Mouse (Mus musculus) gastrocnemius, postnatal 4 days (tissue): ENCODE data around the gene Clasp1. TPM values are rescaled to one million over a fixed set of nuclear protein-coding genes. Genes with fewer than 3 reads are reported as not detected.

Experiments
- DNase-seq, 2 experiments: peaks; one replicate each; pipeline ENCODE4 v3.0.0; 2021 to 2022; ENCODE audit warnings: low spot score in 2 of 2, mixed read lengths in 2 of 2
- long read RNA-seq, 2 experiments: library from polyadenylated mRNA; stranded (forward); transcript quantifications; one replicate each; pipeline ENCODE4 v2.0.0; 2021
- total RNA-seq, 2 experiments: library from RNA; stranded (reverse); gene quantifications; 2 replicates each; pipeline ENCODE4 v1.2.3; 2021

The Clasp1 gene
- 100 to 1,000 TPM; 116 to 132 TPM for total RNA-seq
- long read RNA-seq, experiment 1, full-length matches to known transcripts: 9 of 28 reads
- long read RNA-seq, experiment 1, partial matches to known transcripts: 12 of 28 reads
- long read RNA-seq, experiment 1, other reads (novel, unspliced or antisense): 7 of 28 reads
- long read RNA-seq, experiment 2, full-length matches to known transcripts: 11 of 28 reads
- long read RNA-seq, experiment 2, partial matches to known transcripts: 9 of 28 reads
- long read RNA-seq, experiment 2, other reads (novel, unspliced or antisense): 8 of 28 reads

DNA sequence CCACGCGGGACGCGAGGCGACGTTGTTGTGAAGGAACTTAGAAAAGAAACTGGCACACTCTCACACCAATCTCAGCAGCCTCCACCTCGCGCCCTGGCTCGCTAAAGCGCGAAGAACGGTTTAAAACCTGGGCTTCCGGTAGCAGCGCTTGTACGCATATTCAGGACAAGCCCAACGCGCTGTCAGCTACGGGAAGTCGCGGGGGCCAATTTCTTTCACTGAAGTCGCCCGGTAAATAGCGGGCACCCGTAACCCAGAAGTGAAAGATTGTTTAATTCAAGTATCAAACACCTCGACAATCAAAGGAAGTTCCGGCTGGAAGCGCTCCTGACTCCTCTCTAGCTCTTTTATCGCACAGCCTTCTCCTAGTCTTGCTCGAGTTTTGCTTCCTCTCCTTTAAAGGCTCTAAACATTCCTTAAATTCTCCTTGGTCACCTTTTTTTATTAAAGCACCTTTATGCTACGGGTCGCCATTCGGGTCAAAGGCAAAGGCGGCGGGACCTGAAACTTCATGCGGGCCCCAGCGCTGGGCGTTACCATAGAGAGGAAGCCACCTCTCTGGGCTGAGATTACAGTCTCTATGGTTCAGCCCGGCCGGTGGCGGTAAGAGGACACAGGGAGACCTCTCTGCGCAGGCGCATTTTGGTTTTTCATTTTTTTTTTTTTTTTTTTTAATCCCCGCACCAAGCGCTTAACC lies at the start of gene Clasp1:
TSS of gene Clasp1 (plus strand) at position 302 of the 697 bp plus-strand sequence.
- DNase-seq: peak; percentile 85 to 93

DNA sequence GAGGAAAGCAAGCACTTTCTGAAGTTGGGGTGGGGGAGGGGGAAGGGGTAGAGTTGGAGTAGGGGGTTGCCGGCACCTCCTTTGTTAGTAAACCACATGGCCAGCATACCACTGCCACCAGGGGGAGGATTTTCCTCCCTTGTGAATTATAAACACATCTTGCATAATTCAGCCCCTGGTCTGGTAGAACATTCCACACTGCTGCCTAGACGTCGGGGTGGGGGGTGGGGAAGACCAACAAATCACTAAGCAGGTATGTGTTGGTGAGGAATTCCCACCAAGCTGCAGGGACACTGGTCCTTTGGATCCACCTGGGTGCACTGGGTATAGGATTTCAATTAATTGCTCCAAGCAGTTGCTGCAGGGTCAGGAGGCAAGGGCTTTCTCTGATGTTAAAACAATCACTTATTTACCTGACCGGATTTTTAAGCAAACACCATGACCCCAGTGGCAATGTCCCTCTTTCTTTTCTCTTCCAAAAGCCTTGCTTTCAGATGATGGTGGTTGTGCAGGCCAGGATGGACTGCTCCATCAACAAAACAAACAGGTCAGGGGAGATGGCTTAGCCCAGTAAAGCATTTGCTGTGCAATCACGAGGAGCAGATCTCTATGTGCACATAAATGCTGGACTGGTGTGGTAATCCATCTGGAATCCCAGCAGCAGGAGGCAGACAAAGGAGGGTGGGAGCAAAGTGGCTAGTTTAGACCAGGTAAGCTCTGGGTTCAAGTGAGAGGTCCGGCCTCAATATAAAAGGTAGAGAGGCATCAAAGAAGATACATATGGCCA lies 45.0 kb upstream of the Clasp1 start:
- no peak for DNase-seq

DNA sequence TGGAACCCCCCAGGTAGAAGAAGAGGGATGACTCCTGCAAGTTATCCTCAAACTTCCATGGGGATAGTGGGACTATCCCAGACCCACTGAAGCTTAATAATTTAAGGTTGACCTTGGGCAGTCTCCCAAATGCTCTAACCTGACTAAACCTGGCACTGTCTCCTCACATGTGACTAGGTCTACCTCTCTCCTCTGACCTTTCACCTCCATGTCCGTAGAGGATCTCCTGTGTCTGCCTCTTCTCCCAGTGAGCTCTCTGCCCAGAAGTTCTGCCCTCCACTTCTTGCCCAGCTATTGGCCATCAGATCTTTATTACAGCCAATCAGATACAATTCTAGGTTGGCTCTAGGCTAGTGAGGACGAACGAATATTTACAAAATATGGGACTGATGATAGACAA lies 38.9 kb upstream of the Clasp1 start:
- DNase-seq: no peak

DNA sequence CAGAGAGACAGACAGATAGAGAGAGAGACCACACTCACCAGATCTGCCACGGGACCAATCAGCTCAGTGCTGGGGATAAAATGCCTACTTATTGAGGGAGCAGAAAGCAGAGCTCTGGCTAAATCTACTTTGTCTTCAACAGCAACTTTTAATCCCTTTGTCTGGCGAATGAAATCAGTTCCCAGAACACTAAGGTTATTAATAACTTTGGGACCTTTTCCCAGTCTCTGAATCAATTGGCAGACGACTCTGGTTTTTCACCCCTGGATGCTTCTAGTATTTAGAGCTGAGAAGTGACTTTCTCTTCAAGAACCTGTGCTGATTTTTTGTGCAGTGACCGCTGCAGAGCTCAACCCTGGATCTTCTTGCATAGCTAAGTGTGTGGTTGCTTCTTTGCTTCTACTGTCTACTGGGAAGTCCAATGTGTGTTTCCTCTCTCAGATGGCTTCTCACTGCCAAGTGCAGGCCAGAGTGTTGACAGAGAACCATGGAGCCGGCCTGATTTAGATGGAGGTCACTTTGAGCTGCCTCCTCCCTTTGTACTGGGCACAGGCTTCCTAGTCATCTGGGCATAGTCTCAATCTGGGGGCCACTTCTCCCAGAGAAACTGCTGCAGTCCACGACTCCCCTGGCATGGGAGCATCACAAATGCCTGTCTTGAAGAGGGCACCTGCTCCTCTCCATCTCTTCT lies 29.6 kb upstream of the Clasp1 start:
- no peak for DNase-seq

DNA sequence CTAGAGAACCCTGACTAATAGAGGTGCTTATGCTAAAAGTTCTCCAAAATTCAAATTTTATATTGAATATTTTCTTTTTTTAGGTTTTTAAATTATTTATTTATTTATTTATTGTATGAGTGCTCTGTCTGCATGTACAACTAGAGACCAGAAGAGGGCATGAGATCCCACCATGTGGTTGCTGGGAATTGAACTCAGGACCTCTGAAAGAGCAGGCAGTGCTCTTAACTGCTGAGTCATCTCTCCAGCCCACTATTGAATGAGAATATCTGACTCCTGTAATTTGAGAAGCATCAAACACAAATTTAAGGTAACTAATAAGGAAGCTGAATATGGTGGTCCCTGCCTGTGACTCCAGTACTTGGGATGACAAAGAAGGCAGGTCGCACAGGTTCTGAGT lies 20.9 kb upstream of the Clasp1 start:
- no peak for DNase-seq

DNA sequence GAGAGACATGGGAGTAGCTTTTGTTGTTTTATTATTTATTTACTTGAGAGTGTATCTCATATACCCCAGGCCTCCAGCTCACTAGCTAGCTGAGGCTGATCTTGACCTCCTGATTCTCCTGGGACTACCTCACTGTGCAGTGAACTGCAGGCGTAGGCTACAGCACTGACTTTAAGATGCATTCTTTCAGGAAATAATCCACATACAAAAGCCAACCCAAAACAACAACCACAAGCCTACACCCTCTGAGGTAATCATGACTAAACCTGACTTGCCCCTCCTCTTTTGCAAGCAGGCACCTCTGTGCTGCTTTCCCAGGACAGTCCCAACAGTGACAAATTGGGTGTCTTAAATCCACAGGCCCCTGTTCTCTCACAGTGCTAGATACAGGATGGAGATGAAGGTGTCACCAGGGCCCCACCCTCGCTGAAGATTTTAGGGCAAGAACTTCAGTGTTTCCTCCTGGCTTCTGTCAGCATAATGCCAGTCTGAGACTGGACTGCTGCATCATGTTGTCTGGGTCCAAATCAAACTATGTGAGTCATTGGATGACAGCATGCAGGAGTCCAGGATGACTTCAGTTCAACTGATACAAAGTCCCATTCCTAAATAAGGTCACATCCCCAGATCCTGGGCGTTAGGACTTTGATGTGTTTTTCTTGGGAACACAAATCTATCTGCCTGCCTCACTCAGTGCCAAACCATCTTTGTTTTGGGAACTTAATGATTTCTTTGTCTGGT lies 20.0 kb upstream of the Clasp1 start:
- no peak for DNase-seq

DNA sequence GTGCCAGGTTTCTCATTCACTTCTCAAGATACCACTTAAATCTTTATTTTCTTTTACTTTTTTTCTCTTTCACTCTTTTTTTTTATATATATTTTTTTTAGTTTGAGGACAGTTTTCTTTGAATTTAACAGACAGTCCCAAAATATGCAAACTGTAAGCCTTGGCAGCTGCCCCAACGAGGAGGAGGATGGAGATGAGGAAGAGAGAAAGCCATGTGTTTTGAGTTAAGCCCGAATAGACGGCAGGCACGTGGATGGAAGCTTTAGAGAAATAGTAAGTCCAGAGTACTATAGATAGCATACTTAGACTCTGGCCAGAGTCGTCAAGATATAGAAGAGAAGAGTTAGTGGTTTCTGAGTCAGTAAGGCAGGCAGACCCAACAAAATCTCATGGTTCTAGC lies 11.1 kb upstream of the Clasp1 start:
- no peak for DNase-seq

DNA sequence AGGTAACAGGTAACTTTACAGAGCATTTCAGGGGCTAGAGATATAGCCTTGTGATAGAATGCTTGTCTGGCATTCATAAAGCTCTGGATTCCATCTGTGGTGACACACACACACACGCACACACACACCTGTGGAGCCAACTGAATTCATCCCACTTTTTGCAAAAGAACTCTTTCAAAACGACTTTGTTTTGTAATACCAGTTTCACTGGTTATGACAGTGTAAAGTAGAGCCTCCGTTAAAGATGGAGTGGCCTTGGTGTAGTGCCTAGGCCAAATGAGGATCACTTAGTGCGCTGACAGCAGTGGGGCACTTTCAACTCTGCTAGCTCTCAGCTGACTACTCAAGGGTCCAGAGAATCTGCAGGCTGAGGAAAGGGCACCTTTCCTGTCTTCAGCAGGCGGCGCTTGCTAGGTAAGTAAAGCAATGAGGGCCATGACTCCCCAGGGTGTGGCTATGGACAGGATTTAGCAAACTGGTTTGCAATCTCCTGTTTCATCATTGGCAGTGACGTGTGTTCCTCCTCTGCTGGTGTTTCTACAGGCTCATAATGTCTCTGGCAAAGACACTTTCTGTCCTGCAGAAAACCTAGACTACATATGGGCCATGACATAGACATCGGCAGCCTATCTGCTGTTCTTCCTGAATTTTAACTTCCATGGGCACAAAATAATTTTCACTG lies 8.6 kb upstream of the Clasp1 start:
- no peak for DNase-seq

DNA sequence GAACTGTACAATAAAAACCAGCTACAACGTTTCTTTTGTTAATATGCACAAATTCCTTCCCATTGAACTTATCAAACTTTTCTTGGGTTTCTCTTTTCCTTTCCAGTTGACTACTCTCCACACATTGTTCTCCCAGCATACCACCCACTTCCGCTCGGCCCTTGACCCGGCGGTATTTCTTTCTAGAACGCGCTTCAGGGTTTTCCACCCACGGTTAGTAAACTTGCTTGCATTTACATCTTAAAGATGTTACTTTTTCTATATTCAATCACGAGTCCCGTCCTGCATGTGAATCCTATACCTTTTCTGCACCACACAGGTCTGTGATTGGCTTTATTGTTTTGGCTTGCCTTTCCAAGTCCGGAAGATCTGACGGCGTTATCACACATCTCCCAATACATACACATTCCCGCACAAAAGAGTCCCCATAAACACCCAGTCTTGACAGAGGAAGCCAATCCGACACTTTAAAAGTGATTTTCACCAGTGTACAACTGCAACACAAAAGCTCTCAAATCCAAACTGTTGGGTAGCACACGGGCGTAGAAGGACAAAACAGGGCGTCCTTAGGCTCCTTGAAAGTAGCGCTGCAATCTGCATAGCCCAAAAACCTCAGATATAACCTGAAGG lies 616 bp upstream of the Clasp1 start:
- DNase-seq: peak; percentile 46 to 69

DNA sequence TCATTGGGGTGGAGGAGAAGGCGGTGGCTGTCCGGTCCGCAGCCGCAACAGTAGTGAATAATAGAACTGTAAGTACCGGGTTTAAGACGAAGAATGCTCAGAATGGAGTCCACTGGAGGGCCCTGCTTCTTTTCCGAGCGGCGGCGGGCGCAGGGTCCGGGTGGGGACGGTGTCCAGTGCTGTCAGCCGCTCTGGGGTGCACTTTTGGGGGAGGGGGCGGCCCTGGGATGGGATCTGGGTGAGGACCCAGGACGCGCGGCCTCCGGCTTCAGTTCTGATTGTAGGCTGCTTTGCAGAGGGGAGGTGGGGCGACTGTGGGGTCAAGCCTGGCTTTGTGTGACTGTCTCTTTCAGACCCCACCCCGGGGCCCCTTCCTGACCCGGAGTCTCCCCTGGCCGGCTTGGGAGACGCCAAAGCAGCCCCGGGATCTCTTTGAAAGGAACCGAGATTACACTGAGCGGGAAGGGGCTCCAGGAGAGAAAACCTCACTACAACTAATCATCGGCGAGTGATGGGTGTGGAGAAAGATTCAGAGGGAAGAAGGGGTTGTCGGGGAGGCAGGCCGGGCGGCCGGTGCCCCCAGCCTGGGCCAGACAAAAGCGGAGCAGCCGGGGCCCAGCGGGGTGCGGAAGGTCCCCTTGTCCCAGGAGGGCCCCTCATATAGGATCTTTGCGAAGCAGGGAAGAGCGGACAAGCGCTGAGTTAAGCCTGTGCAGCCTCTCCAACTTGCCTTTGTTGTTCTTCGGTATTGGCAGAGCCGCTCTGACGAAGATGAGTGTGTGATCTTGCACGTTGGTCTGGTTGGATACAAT lies 802 bp downstream of the Clasp1 start:
- DNase-seq: peak; percentile 40 to 64

DNA sequence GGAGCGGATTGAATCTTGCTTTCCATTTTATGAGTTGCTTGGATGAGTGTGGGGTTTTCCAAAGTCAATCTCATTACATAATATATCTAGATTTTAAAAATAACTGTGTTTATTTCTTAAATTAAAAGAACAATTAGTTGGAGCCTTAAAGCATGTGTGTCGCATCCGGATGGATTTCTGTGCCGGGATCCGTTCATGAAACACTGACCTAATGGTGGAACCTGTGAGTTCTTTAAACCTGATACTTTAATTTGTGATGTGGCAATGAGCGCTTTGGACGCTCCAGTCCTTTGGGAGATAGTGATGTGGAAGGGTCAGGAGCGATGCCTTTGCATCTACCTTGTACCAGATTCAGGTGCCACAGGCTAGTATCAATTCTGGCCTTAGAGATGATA lies 1.4 kb downstream of the Clasp1 start:
- DNase-seq: no peak

DNA sequence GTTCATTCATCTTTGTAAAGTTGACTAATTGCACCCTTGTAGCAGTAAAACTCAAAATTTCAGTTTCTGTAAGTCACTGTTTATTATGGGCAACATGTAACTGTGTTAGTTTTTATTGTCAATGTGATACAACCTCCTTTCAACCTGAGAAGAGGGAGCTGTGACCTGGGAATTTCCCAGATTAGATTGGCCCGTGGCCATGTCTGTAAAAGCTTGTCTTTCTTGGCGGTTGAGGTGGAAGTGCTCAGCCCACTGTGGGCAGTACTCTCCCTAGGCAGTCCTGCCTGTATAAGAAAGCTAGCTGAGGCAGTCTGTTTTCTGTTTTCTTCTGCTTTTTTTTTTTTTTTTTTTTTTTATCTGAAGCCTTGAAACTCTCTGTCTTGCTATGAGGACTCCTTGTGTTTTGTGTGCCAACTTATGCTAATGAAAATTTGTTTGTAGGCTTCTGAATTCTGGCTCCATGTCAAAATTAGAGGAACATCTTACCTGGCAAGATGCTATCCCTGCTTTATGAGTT lies 2.1 kb downstream of the Clasp1 start:
- no peak for DNase-seq

DNA sequence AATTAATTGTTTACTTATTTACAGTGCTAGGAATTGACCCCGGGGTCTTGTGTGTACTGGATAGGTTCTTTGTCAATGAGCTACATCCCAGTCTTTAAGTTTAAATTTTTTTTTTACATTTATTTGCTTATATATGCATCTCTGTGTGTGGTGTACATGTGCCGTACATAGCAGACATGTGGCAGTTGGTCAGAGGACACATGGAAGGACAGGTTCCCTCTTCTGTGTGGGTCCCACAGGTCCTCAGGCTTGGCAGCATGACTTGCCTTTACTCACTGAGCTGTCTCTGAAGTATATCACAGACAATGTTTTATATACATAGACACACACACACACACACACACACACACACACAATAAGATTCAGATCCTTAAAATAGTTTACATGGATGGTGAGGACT lies 3.4 kb downstream of the Clasp1 start:
- DNase-seq: no peak

DNA sequence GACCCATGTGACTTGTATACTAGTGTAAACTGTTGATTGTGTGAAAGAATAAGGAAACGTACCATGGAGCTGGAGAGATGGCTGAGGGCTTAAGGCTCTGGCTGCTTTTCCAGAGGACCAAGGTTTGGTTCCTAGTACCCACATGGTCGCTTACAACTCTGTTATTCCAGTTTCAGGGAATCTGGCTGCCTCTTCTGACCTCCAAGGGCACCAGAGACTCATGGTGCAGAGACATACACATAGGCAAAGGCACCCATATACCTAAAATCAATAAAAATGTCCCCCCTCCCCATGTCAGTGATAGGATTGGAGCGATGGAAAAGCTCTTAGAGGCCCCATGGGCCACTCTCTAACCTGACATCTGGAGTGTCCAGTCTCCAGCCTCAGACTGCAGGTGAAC lies 5.1 kb downstream of the Clasp1 start:
- DNase-seq: no peak

DNA sequence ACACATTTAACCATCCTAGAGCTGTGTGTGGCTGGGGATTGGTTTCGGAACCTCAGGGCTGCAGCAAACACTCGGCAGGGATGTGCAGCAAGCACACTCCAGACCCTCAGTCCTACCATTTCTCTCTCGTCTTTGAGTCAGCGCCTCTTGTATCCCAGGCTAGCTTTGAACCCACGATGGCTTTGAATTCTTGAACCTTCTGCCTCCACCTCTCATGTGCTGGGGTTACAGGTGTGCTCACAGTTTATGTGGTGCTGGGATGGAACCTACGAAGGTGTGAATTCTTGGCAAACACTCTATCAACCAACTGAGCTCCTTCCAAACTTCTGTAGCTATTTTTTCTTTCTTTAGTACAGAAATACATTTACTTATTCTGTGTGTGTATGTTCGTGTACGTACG lies 9.0 kb downstream of the Clasp1 start:
- no peak for DNase-seq

DNA sequence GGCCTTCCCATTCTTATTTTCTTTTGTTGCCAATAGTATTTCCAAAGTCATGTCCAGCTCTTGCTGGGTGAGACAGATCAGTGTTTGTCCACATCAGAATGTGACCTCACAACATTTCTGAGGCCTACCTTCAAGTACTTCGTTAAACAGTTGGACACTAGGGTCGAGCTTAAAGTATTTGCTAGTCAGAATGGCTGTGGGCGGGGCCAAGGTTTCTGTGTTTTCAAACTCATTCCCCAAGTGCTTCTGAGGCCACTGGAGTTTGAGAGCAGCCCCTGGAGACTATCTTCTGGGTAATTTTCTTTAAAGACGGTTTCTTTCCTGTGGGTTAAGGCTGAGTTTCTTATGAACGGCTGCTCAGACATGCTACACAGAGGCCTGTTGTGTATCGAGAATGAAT lies 9.7 kb downstream of the Clasp1 start:
- DNase-seq: no peak

DNA sequence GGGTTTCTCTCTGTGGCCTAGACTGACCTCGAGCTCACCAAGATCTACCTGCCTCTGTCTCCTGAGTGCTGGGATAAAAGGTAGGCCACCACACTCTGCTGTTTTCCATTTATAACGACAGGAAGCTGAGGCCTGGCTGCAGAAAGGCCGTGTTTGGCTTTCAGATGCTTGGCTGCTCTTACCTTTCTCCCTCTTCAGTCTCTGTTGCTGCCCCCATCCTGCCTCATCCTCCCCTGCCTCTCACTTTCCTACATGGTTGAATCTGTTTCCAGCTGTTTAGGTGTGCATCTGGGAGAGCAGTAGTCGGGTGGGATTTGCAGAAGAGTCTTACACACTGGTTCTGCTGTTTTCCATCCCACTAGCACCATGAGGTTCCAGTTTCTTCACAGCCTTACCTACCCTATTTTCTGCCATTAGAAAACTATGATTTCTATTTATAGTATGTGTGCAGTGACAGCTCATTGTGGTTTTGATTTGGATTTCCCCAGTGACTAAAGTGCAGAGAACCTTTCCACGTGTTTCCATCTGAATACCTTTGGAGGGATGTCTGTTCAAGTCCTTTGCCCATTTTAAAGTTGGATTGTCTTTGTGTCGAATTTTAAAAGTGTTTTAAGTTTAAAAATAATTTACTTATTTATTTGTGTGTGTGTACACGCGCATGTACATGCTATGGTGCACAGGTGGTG lies 10.9 kb downstream of the Clasp1 start:
- DNase-seq: no peak

DNA sequence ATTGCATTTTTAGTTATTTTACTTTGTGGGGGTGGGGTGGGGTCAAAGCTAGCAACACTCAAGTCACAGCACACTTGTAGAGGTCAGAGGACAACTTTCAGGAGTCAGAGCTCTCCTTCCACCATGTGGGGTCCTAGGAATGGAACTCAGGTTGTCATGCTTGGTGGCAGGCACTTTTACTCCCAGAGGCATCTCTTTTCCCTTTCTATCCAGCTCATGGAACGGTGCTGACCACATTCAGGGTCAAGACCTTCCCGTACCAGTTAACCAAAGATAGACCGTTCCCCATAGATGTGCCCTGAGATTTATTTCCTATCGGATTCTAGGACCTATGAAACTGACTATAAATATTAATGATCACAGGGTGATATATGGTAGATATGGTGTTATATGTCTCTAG lies 13.1 kb downstream of the Clasp1 start:
- no peak for DNase-seq
